Mouse (Mus musculus): Measurements from ENCODE around the gene Map10. TPM values are rescaled to one million over a fixed set of nuclear protein-coding genes. Genes with fewer than 3 reads are reported as not detected.

Gene Map10
- total and polyA plus RNA-seq, 3 experiments, result 0.05 TPM; not detected in 2

- no peaks in the 10 kb centered on the region for H3K4me1 ChIP-seq (ENCODE audit: insufficient read depth, low read depth, low read length)
- DNase-seq (ENCODE audit: low spot score), result no peak
- no peaks in the 10 kb centered on the region for H3K36me3 ChIP-seq (replicated peaks)
- H3K4me3 ChIP-seq (ENCODE audit: low read depth, low read length), result no peak overlapping the region
- TF ChIP-seq TAL1 (conservative IDR thresholded peaks at IDR 0.05; ENCODE audit: low read depth, low read length) (no peak), POLR2AphosphoS5 (IDR thresholded peaks at IDR 0.05; ENCODE audit: insufficient replicate concordance, low read depth, low read length) (no peak), GATA1 (IDR thresholded peaks at IDR 0.05; ENCODE audit: borderline replicate concordance, low read length) (no peak), CTCF (IDR thresholded peaks at IDR 0.05; ENCODE audit: low read depth, low read length) (no peak), GATA2 (IDR thresholded peaks at IDR 0.05; ENCODE audit: borderline replicate concordance, low read depth, low read length) (no peak)
- no peaks in the 10 kb centered on the region for H3K27me3 ChIP-seq (ENCODE audit: insufficient read depth, low read length)
- no peak for ATAC-seq (ENCODE audit: extremely low read depth, insufficient number of reproducible peaks, low FRiP score, poor library complexity, severe bottlenecking)
- peaks cover 82% of the 10 kb centered on the region for H3K9me3 ChIP-seq (replicated peaks)
These were observed 3.8 kb upstream of the Map10 start for GRCm38 (mm10) chr8:125665876-125666186.

- ATAC-seq (ENCODE audit: extremely low read depth, insufficient number of reproducible peaks, low FRiP score, poor library complexity, severe bottlenecking) (no peak), DNase-seq (ENCODE audit: low spot score) (no peak)
- Histone ChIP-seq H3K36me3 (replicated peaks) (no peaks in the 10 kb centered on the region), H3K9me3 (replicated peaks) (peaks cover 82% of the 10 kb centered on the region), H3K4me3 (ENCODE audit: low read depth, low read length) (no peak overlapping the region), H3K27me3 (ENCODE audit: insufficient read depth, low read length) (no peaks in the 10 kb centered on the region), H3K4me1 (ENCODE audit: insufficient read depth, low read depth, low read length) (no peaks in the 10 kb centered on the region)
- TF ChIP-seq GATA2 (IDR thresholded peaks at IDR 0.05; ENCODE audit: borderline replicate concordance, low read depth, low read length) (no peak), GATA1 (IDR thresholded peaks at IDR 0.05; ENCODE audit: borderline replicate concordance, low read length) (no peak), CTCF (IDR thresholded peaks at IDR 0.05; ENCODE audit: low read depth, low read length) (no peak), POLR2AphosphoS5 (IDR thresholded peaks at IDR 0.05; ENCODE audit: insufficient replicate concordance, low read depth, low read length) (no peak), TAL1 (conservative IDR thresholded peaks at IDR 0.05; ENCODE audit: low read depth, low read length) (no peak)
These were observed 3.4 kb upstream of the Map10 start for GRCm38 (mm10) chr8:125666201-125666600.

- H3K27me3 ChIP-seq (ENCODE audit: insufficient read depth, low read length), result no peaks in the 10 kb centered on the region
- H3K4me1 ChIP-seq (ENCODE audit: insufficient read depth, low read depth, low read length), result no peaks in the 10 kb centered on the region
- H3K9me3 ChIP-seq (replicated peaks), result peaks cover 84% of the 10 kb centered on the region
- no peak for TF ChIP-seq TAL1 (conservative IDR thresholded peaks at IDR 0.05; ENCODE audit: low read depth, low read length)
- no peak for TF ChIP-seq GATA2 (IDR thresholded peaks at IDR 0.05; ENCODE audit: borderline replicate concordance, low read depth, low read length)
- TF ChIP-seq POLR2AphosphoS5 (IDR thresholded peaks at IDR 0.05; ENCODE audit: insufficient replicate concordance, low read depth, low read length), result no peak
- TF ChIP-seq CTCF (IDR thresholded peaks at IDR 0.05; ENCODE audit: low read depth, low read length), result no peak
- no peak for TF ChIP-seq GATA1 (IDR thresholded peaks at IDR 0.05; ENCODE audit: borderline replicate concordance, low read length)
- no peak overlapping the region for H3K4me3 ChIP-seq (ENCODE audit: low read depth, low read length)
- DNase-seq (ENCODE audit: low spot score), result no peak
- no peak for ATAC-seq (ENCODE audit: extremely low read depth, insufficient number of reproducible peaks, low FRiP score, poor library complexity, severe bottlenecking)
- no peaks in the 10 kb centered on the region for H3K36me3 ChIP-seq (replicated peaks)
These were observed 2.4 kb upstream of the Map10 start for GRCm38 (mm10) chr8:125667248-125667647.

GRCm38 (mm10) chr8:125669159-125669699 is 389 bp upstream of the Map10 start:
- TF ChIP-seq CTCF (IDR thresholded peaks at IDR 0.05; ENCODE audit: low read depth, low read length) (no peak), GATA1 (IDR thresholded peaks at IDR 0.05; ENCODE audit: borderline replicate concordance, low read length) (no peak), GATA2 (IDR thresholded peaks at IDR 0.05; ENCODE audit: borderline replicate concordance, low read depth, low read length) (no peak), TAL1 (conservative IDR thresholded peaks at IDR 0.05; ENCODE audit: low read depth, low read length) (no peak)
- no peak for DNase-seq (ENCODE audit: low spot score)
- Histone ChIP-seq H3K9me3 (replicated peaks) (peaks cover 69% of the 10 kb centered on the region), H3K4me1 (ENCODE audit: insufficient read depth, low read depth, low read length) (no peaks in the 10 kb centered on the region), H3K36me3 (replicated peaks) (no peaks in the 10 kb centered on the region), H3K4me3 (ENCODE audit: low read depth, low read length) (no peak overlapping the region), H3K27me3 (ENCODE audit: insufficient read depth, low read length) (no peaks in the 10 kb centered on the region)
- ATAC-seq (ENCODE audit: extremely low read depth, insufficient number of reproducible peaks, low FRiP score, poor library complexity, severe bottlenecking), result no peak

DNA sequence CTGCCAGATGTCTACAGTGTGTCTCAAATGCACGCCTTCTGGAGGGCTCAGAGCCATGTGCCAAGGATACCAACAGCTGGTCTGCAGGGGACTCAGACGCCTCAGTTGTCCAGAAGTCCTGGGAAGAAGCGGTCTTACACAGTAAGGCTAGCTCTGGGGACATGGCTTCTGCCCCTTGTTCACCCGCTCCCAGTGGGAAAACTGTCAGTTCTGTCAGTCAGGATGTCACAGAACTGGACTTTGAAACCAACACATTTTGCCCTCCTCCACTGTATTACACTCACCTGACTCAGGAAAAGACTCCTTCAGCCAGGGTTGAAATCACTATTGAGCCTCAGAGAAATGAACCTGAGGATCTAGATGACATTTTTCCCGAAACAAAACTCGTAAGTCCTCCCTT is 802 bp downstream of the Map10 start:
- H3K9me3 ChIP-seq (replicated peaks), result peaks cover 68% of the 10 kb centered on the region
- H3K36me3 ChIP-seq (replicated peaks), result no peaks in the 10 kb centered on the region
- H3K4me1 ChIP-seq (ENCODE audit: insufficient read depth, low read depth, low read length), result no peaks in the 10 kb centered on the region
- no peak overlapping the region; the same call in 1 of the 2 replicates for H3K4me3 ChIP-seq (ENCODE audit: low read depth, low read length)
- ATAC-seq (ENCODE audit: extremely low read depth, insufficient number of reproducible peaks, low FRiP score, poor library complexity, severe bottlenecking), result no peak
- H3K27me3 ChIP-seq (ENCODE audit: insufficient read depth, low read length), result no peaks in the 10 kb centered on the region
- DNase-seq (ENCODE audit: low spot score), result no peak
- no peak for TF ChIP-seq CTCF (IDR thresholded peaks at IDR 0.05; ENCODE audit: low read depth, low read length)
- no peak for TF ChIP-seq POLR2AphosphoS5 (IDR thresholded peaks at IDR 0.05; ENCODE audit: insufficient replicate concordance, low read depth, low read length)
- no peak for TF ChIP-seq TAL1 (conservative IDR thresholded peaks at IDR 0.05; ENCODE audit: low read depth, low read length)
- no peak for TF ChIP-seq GATA2 (IDR thresholded peaks at IDR 0.05; ENCODE audit: borderline replicate concordance, low read depth, low read length)

- H3K36me3 ChIP-seq (replicated peaks), result no peaks in the 10 kb centered on the region
- DNase-seq (ENCODE audit: low spot score), result no peak
- H3K9me3 ChIP-seq (replicated peaks), result peaks cover 67% of the 10 kb centered on the region
- no peaks in the 10 kb centered on the region for H3K4me1 ChIP-seq (ENCODE audit: insufficient read depth, low read depth, low read length)
- H3K4me3 ChIP-seq (ENCODE audit: low read depth, low read length), result no peak overlapping the region
- TF ChIP-seq CTCF (IDR thresholded peaks at IDR 0.05; ENCODE audit: low read depth, low read length) (no peak), GATA2 (IDR thresholded peaks at IDR 0.05; ENCODE audit: borderline replicate concordance, low read depth, low read length) (no peak), POLR2AphosphoS5 (IDR thresholded peaks at IDR 0.05; ENCODE audit: insufficient replicate concordance, low read depth, low read length) (no peak), GATA1 (IDR thresholded peaks at IDR 0.05; ENCODE audit: borderline replicate concordance, low read length) (no peak), TAL1 (conservative IDR thresholded peaks at IDR 0.05; ENCODE audit: low read depth, low read length) (no peak)
- no peaks in the 10 kb centered on the region for H3K27me3 ChIP-seq (ENCODE audit: insufficient read depth, low read length)
- no peak for ATAC-seq (ENCODE audit: extremely low read depth, insufficient number of reproducible peaks, low FRiP score, poor library complexity, severe bottlenecking)
These were observed 1.3 kb downstream of the Map10 start for GRCm38 (mm10) chr8:125670906-125671305.

All from G1E (cell line).